ENCODE assay signal across 8 mouse cellular contexts in the genomic region with DNA sequence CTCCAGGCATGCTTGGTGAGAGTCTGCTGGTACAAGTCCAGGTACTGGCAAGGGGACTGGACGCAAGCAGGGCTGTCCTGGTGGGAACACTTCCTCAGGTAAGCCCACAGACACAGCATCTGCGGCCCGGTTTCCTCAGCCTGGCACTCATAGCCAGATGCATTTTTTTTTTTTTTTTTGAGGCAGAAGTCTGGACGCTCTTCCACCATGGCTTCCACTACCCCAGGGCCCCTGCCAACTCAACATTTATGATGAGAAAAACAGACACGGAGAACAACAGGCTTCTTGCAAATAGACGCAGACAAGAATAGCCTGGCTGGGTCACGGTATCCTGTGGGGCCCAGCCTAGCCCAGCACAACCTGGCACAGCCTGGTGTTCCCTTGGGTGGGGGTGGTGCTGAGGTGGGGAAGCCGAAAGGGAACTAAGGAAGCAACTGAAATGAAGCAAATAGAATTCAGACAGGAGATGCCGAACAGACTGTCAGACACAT. TPM values are rescaled to one million over a fixed set of nuclear protein-coding genes. Genes with fewer than 3 reads are reported as not detected.
DNase-seq lines count a peak whose midpoint lies in the region; ATAC-seq and TF ChIP-seq lines count a peak whose summit lies in the region.

No protein-coding gene starts in this region.

- peak overlapping the region; percentile 8; the same call in 1 of the 2 replicates for H3K27ac ChIP-seq in embryonic facial prominence, embryonic 10.5 days (replicated peaks)
- H3K27ac ChIP-seq in heart, postnatal 0 days (ENCODE audit: low read depth) = peak overlapping the region; percentile 83
- H3K27ac ChIP-seq in limb, embryonic 13.5 days = peak overlapping the region; percentile 39; the same call in 1 of the 2 replicates
- H3K27ac ChIP-seq in midbrain, embryonic 16.5 days (ENCODE audit: low read length) = no peak overlapping the region

- no peaks in the 10 kb centered on the region for H3K27me3 ChIP-seq in embryonic facial prominence, embryonic 10.5 days (replicated peaks; ENCODE audit: low read depth, poor library complexity, severe bottlenecking)
- H3K27me3 ChIP-seq in heart, postnatal 0 days (ENCODE audit: control insufficient read depth, insufficient read depth, low read length) = no peaks in the 10 kb centered on the region
- no peaks in the 10 kb centered on the region for H3K27me3 ChIP-seq in limb, embryonic 13.5 days
- no peaks in the 10 kb centered on the region for H3K27me3 ChIP-seq in midbrain, embryonic 16.5 days (ENCODE audit: control insufficient read depth, insufficient read depth, low read depth, low read length)

- H3K9ac ChIP-seq in heart, postnatal 0 days (replicated peaks; ENCODE audit: low read depth, low read length) = no peak overlapping the region
- H3K9ac ChIP-seq in limb, embryonic 13.5 days = no peak overlapping the region
- no peak overlapping the region for H3K9ac ChIP-seq in midbrain, embryonic 16.5 days (ENCODE audit: low read depth, low read length)

- H3K4me1 ChIP-seq in embryonic facial prominence, embryonic 10.5 days = peaks cover 37% of the 10 kb centered on the region
- peaks cover 50% of the 10 kb centered on the region for H3K4me1 ChIP-seq in heart, postnatal 0 days (ENCODE audit: control insufficient read depth, insufficient read depth)
- peaks cover 34% of the 10 kb centered on the region for H3K4me1 ChIP-seq in limb, embryonic 13.5 days
- H3K4me1 ChIP-seq in midbrain, embryonic 16.5 days (ENCODE audit: control insufficient read depth, insufficient read depth, low read length) = peaks cover 5% of the 10 kb centered on the region

- no peak overlapping the region for H3K4me3 ChIP-seq in embryonic facial prominence, embryonic 10.5 days
- no peak overlapping the region for H3K4me3 ChIP-seq in heart, postnatal 0 days (ENCODE audit: low read depth, low read length)
- H3K4me3 ChIP-seq in limb, embryonic 13.5 days = no peak overlapping the region
- no peak overlapping the region for H3K4me3 ChIP-seq in midbrain, embryonic 16.5 days (ENCODE audit: low read depth, low read length)

- TF ChIP-seq EP300 in heart, postnatal 0 days (IDR thresholded peaks at IDR 0.05; ENCODE audit: low read depth) = no peak

- peak; percentile 31 to 72 for DNase-seq in kidney, postnatal 25 days
- DNase-seq in kidney, postnatal 14 days = no peak
- no peak for DNase-seq in embryonic facial prominence, embryonic 10.5 days (ENCODE audit: low spot score)
- peak; percentile 56 for DNase-seq in heart, postnatal 0 days (ENCODE audit: low spot score)
- DNase-seq in embryo, embryonic 11 days = no peak

- no peak for TF ChIP-seq CTCF in heart, postnatal 0 days (IDR thresholded peaks at IDR 0.05; ENCODE audit: low read depth)

- ATAC-seq in heart, postnatal 0 days (ENCODE audit: insufficient read depth, low read depth) = peak; percentile 66
- ATAC-seq in limb, embryonic 13.5 days (ENCODE audit: low FRiP score, low read depth) = no peak
- ATAC-seq in midbrain, embryonic 16.5 days = no peak
- ATAC-seq in monocyte, adult 5-6 weeks (replicated peaks; ENCODE audit: insufficient number of reproducible peaks, low FRiP score, low TSS enrichment, poor library complexity, severe bottlenecking) = no peak

- 81% methylated on average over 9 of the region's 9 CpGs for WGBS in embryonic facial prominence, embryonic 10.5 days
- 18% methylated on average over 9 of the region's 9 CpGs for WGBS in heart, postnatal 0 days
- 55% methylated on average over 9 of the region's 9 CpGs for WGBS in limb, embryonic 13.5 days
- WGBS in midbrain, embryonic 16.5 days = 66% methylated on average over 9 of the region's 9 CpGs

- no peaks in the 10 kb centered on the region for H3K9me3 ChIP-seq in embryonic facial prominence, embryonic 10.5 days
- H3K9me3 ChIP-seq in heart, postnatal 0 days (replicated peaks; ENCODE audit: control insufficient read depth, low read length) = no peaks in the 10 kb centered on the region
- no peaks in the 10 kb centered on the region for H3K9me3 ChIP-seq in limb, embryonic 13.5 days
- H3K9me3 ChIP-seq in midbrain, embryonic 16.5 days (replicated peaks; ENCODE audit: control insufficient read depth, low read length, poor library complexity, severe bottlenecking) = no peaks in the 10 kb centered on the region

- no peaks in the 10 kb centered on the region; the same call in 1 of the 2 replicates for H3K36me3 ChIP-seq in embryonic facial prominence, embryonic 10.5 days (replicated peaks)
- H3K36me3 ChIP-seq in heart, postnatal 0 days (replicated peaks; ENCODE audit: control insufficient read depth, insufficient read depth, low read length) = peaks cover 12% of the 10 kb centered on the region; the same call in 1 of the 2 replicates
- peaks cover 18% of the 10 kb centered on the region for H3K36me3 ChIP-seq in limb, embryonic 13.5 days
- no peaks in the 10 kb centered on the region for H3K36me3 ChIP-seq in midbrain, embryonic 16.5 days (ENCODE audit: control insufficient read depth, insufficient read depth, low read length)

- H3K4me2 ChIP-seq in heart, postnatal 0 days (ENCODE audit: low read depth, low read length) = no peak overlapping the region
- no peak overlapping the region for H3K4me2 ChIP-seq in limb, embryonic 13.5 days (replicated peaks)
- H3K4me2 ChIP-seq in midbrain, embryonic 16.5 days (ENCODE audit: low read length) = no peak overlapping the region

RNA-seq across cellular contexts. Expression of a gene that starts 43.5 kb away (rescaled TPM):
- 4.2 and 5.4 TPM in 2 replicates for polyA plus RNA-seq in embryonic facial prominence, embryonic 10.5 days (2016; fragmentation: Nextera tagmentation; extraction: Ambion mirVana)
- total RNA-seq in heart, postnatal 0 days (2014; rRNA removed; ENCODE audit: low replicate concordance) = 16.3 and 18.4 TPM in 2 replicates
- 16.1 and 17.8 TPM in 2 replicates for polyA plus RNA-seq in heart, postnatal 0 days (2015; fragmentation: Nextera tagmentation; extraction: Ambion mirVana)
- polyA plus RNA-seq in limb, embryonic 13.5 days (2015; fragmentation: Nextera tagmentation; extraction: Ambion mirVana) = 11.6 and 12.5 TPM in 2 replicates
- polyA plus RNA-seq in midbrain, embryonic 16.5 days (2015; fragmentation: Nextera tagmentation; extraction: Ambion mirVana) = 5.7 and 6.5 TPM in 2 replicates
- 4.2 to 10.7 TPM (median 6.5 TPM) in 3 replicates for total RNA-seq in monocyte, adult 5-6 weeks (2017)

Comparison
In these comparisons a context has a peak if more than half of its experiments do, and no peak if none do; other contexts are left out.
1. DNase-seq: peak in kidney, postnatal 25 days (2 of 2) and heart, postnatal 0 days (single experiment); none in kidney, postnatal 14 days (single experiment), embryonic facial prominence, embryonic 10.5 days (single experiment) and embryo, embryonic 11 days (single experiment).